In the genomic region with DNA sequence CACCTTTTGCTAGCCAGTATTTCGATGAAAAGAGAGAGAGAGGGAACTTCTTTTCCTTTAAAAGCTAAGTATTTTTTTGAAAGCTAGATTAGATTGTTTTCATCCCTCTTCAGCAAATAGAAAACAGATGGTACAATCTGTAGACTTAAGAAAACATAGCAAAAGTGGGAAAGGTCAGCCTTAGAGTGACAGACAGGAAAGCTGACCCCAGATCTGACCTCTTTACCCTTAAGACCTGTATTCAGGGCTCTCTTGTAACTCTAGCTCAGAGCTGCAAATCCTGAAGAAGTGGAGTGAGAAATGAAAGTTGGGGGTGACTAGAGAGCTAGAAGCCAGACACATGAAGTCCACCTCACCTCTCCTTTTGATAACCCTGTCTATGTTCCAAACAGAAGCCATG, we compare ENCODE assay signal across 28 mouse cellular contexts.
"Had no signal": no experiment of that assay in that cellular context is flagged by ENCODE, and none has a peak within 500 bp of the region (broad histone marks: within the 10 kb centered on the region; RNA-seq: fewer than 3 reads in every experiment).

No protein-coding gene starts in this region.

- H3K4me2 ChIP-seq: heart, embryonic 12.5 days; hindbrain, embryonic 12.5 days; hindbrain, embryonic 14.5 days; kidney, embryonic 15.5 days; limb, embryonic 12.5 days; liver, embryonic 11.5 days; liver, embryonic 13.5 days; liver, embryonic 15.5 days had no signal

- H3K27me3 ChIP-seq: heart, embryonic 12.5 days; hindbrain, embryonic 12.5 days; kidney, embryonic 15.5 days; limb, embryonic 12.5 days; liver, embryonic 13.5 days; liver, embryonic 15.5 days had no signal

- H3K27ac ChIP-seq: gastrocnemius, adult 2 months; heart, embryonic 10.5 days; hindbrain, embryonic 10.5 days; hindbrain, embryonic 12.5 days; hindbrain, embryonic 14.5 days; kidney, embryonic 15.5 days; kidney, postnatal 0 days; limb, embryonic 12.5 days; liver, embryonic 13.5 days; liver, embryonic 15.5 days had no signal

- H3K4me1 ChIP-seq: heart, embryonic 10.5 days; heart, embryonic 12.5 days; kidney, embryonic 15.5 days; liver, embryonic 13.5 days; liver, embryonic 15.5 days had no signal

- H3K9ac ChIP-seq: heart, embryonic 12.5 days; hindbrain, embryonic 12.5 days; hindbrain, embryonic 14.5 days; kidney, embryonic 15.5 days; limb, embryonic 12.5 days; liver, embryonic 13.5 days; liver, embryonic 15.5 days had no signal

- H3K36me3 ChIP-seq: heart, embryonic 10.5 days; heart, embryonic 12.5 days; hindbrain, embryonic 10.5 days; hindbrain, embryonic 12.5 days; kidney, embryonic 15.5 days; limb, embryonic 12.5 days; liver, embryonic 13.5 days; liver, embryonic 15.5 days had no signal

- H3K9me3 ChIP-seq: heart, embryonic 10.5 days; heart, embryonic 12.5 days; hindbrain, embryonic 10.5 days; hindbrain, embryonic 12.5 days; kidney, embryonic 15.5 days; limb, embryonic 12.5 days; liver, embryonic 13.5 days; liver, embryonic 15.5 days had no signal

- DNase-seq: gastrocnemius, adult 2 months; gastrocnemius, postnatal 10 days; gastrocnemius, postnatal 25 days; heart, adult 18-20 months; heart, postnatal 10 days; heart, postnatal 4 days; kidney, adult 11 months; kidney, adult 2 months; kidney, adult 9 months; kidney, postnatal 14 days; kidney, postnatal 36 days; layer of hippocampus, adult 9-11 months; layer of hippocampus, postnatal 36 days; left cerebral cortex, postnatal 4 days; liver; liver, embryonic 13.5 days had no signal

- H3K4me3 ChIP-seq: gastrocnemius, adult 2 months; heart, embryonic 10.5 days; heart, embryonic 12.5 days; hindbrain, embryonic 10.5 days; hindbrain, embryonic 12.5 days; kidney, embryonic 15.5 days; limb, embryonic 12.5 days; liver, embryonic 13.5 days; liver, embryonic 15.5 days had no signal

- ATAC-seq: hindbrain, embryonic 16.5 days; intestine, embryonic 16.5 days had no signal
